Mouse (Mus musculus) midbrain, postnatal 0 days (tissue): ENCODE results near the gene Wfdc11. TPM values are rescaled to one million over a fixed set of nuclear protein-coding genes. Genes with fewer than 3 reads are reported as not detected.
"Not testable (repeated sequence)": the region's sequence is repeated elsewhere in the genome, so short reads cannot be mapped to it uniquely, and the experiment has no call there.

ENCODE experiments used
- ATAC-seq: fragments of 200-750 bp; cut with Nextera tagmentation; 2 replicates; pipeline ENCODE4 v1.8.0; 2017; ENCODE audit warnings: moderate number of reproducible peaks, mild to moderate bottlenecking, moderate TSS enrichment, moderate library complexity; ENCODE audit not compliant: low FRiP score
- DNase-seq: peaks from one replicate; pipeline ENCODE4 v3.0.0-alpha.2; 2015; ENCODE audit warnings: low spot score
- H3K27ac ChIP-seq: fragments of 300-500 bp; sonication (generic); 2 replicates; pipeline ENCODE4 v1.5.1; 2014; ENCODE audit warnings: low read depth, mild to moderate bottlenecking, low read length, mixed read lengths
- H3K27me3 ChIP-seq: fragments of 300-500 bp; sonication (generic); 2 replicates; pipeline ENCODE4 v1.6.1; 2014; ENCODE audit warnings: low read length, control low read depth, mixed read lengths; ENCODE audit not compliant: insufficient read depth
- H3K36me3 ChIP-seq: fragments of 300-500 bp; sonication (generic); 2 replicates; pipeline ENCODE4 v1.6.1; 2014; ENCODE audit warnings: low read length, control low read depth, mixed read lengths; ENCODE audit not compliant: insufficient read depth
- H3K4me1 ChIP-seq: fragments of 300-500 bp; sonication (generic); 2 replicates; pipeline ENCODE4 v1.6.1; 2014; ENCODE audit warnings: mild to moderate bottlenecking, control low read depth, antibody characterized with exemption, low read length, mixed read lengths; ENCODE audit not compliant: insufficient read depth
- H3K4me2 ChIP-seq: fragments of 300-500 bp; sonication (generic); 2 replicates; pipeline ENCODE4 v1.6.1; 2014; ENCODE audit warnings: low read depth, mild to moderate bottlenecking, low read length, mixed read lengths; ENCODE audit not compliant: poor library complexity, severe bottlenecking
- H3K4me3 ChIP-seq: fragments of 300-500 bp; sonication (generic); 2 replicates; pipeline ENCODE4 v1.5.1; 2014; ENCODE audit warnings: low read depth, mild to moderate bottlenecking, low read length, moderate library complexity
- H3K9ac ChIP-seq: fragments of 300-500 bp; sonication (generic); replicated peaks from 2 replicates; pipeline ENCODE4 v1.6.1; 2014; ENCODE audit warnings: mild to moderate bottlenecking, low read length, moderate library complexity, mixed read lengths; ENCODE audit not compliant: poor library complexity, severe bottlenecking
- H3K9me3 ChIP-seq: fragments of 300-500 bp; sonication (generic); 2 replicates; pipeline ENCODE4 v1.6.1; 2016; ENCODE audit warnings: low read length, control low read depth
- CTCF ChIP-seq: IDR thresholded peaks from 2 replicates; pipeline ENCODE4 v1.5.1; 2016; ENCODE audit warnings: antibody characterized with exemption, mild to moderate bottlenecking
- WGBS: fragments of 180-500 bp; shearing (Covaris S2); extraction: QIAGEN DNeasy Blood & Tissue Kit; methylation state at CpG from one replicate; pipeline ENCODE4 v1.1.7; 2014; 5-methylcytosine and 5-hydroxymethylcytosine counted together
- polyA plus RNA-seq: library from polyadenylated mRNA; unstranded; fragments of >200 nt; fragmentation: Nextera tagmentation; extraction: Ambion mirVana; gene quantifications from 2 replicates; pipeline ENCODE4 v1.2.1, GENCODE M21; 2015
- total RNA-seq: library from RNA; depleted of rRNA; stranded (reverse); fragments of >200 nt; gene quantifications from 2 replicates; pipeline ENCODE4 v1.2.3, GENCODE M21; 2014; rRNA removed

Wfdc11 gene
- total RNA-seq (not detected in 2 replicates), polyA plus RNA-seq (not detected in 2 replicates)

GRCm38 (mm10) chr2:164673987-164674386 lies at the start of gene Wfdc11:
Gene Wfdc11 (minus strand): TSS chr2:164674087.
- Histone ChIP-seq H3K4me1 (no peaks in the 10 kb centered on the region), H3K9ac (no peak within 1 kb of the TSS), H3K36me3 (no peaks in the 10 kb centered on the region), H3K4me2 (no peak within 1 kb of the TSS), H3K9me3 (no peaks in the 10 kb centered on the region), H3K4me3 (no peak within 1 kb of the TSS), H3K27me3 (no peaks in the 10 kb centered on the region), H3K27ac (no peak within 1 kb of the TSS)
- TF ChIP-seq CTCF, result no peak
- no peak for DNase-seq
- 85% methylated on average over 7 of the region's 7 CpGs for whole genome bisulfite sequencing
- ATAC-seq, result no peak

DNA sequence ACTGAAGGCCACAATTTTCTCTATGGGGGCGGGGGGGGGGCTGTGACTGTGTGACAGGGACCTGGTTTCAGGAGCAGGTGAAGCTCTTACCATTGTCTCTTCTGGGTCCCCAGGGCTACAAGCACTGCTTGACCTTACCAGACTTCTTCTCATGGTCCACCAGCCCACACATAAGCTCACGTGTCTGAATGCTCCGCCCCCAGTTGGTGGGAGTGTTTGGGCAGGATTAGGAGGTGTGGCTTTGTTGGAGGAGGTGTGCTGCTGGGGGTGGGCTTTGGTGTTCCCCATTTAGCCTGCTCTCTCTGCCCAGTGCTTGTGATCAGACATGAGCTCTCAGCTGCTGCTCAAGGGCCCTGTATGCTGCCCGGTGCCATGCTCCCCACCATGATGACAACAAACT lies 49.4 kb upstream of the Wfdc11 start:
- Histone ChIP-seq H3K9me3 (no peaks in the 10 kb centered on the region), H3K4me3 (no peak overlapping the region), H3K4me1 (no peaks in the 10 kb centered on the region), H3K4me2 (no peak overlapping the region), H3K36me3 (no peaks in the 10 kb centered on the region), H3K27ac (no peak overlapping the region), H3K9ac (no peak overlapping the region), H3K27me3 (no peaks in the 10 kb centered on the region; the same call in 1 of the 2 replicates)
- 63% methylated on average over 4 of the region's 4 CpGs for WGBS
- ATAC-seq (no peak), DNase-seq (no peak)
- no peak for TF ChIP-seq CTCF

GRCm38 (mm10) chr2:164716194-164716786 lies 42.4 kb upstream of the Wfdc11 start:
- H3K9me3 ChIP-seq, H3K4me2 ChIP-seq, H3K4me3 ChIP-seq, H3K27ac ChIP-seq, H3K4me1 ChIP-seq, H3K27me3 ChIP-seq, H3K36me3 ChIP-seq, ATAC-seq, DNase-seq, H3K9ac ChIP-seq: not testable (repeated sequence)
- WGBS, result 91% methylated on average over 20 of the region's 23 CpGs

DNA sequence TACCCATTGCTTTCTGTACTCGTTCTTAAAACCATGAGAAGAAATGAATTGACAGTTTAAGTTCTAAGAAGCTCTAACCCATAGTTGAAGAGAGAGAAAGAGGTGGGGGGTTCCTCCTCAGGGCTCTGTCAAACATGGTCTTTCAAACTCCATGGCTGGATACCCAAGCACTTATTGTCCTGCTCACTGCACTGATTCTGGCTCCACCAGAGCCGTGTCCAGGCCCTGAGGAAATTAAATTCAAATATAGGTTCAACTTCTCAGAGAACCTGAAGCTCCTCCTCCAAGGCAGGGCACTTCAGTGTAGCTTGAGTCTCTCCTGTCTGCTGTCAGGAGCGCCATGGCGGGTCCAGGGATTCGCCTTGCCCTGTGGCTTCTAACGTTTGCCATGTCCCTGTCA lies 41.1 kb upstream of the Wfdc11 start, which contains the start of gene Spint5:
Gene Spint5 (plus strand): TSS at position 301 of the 400 bp plus-strand sequence.
- no peak within 1 kb of the TSS for H3K4me2 ChIP-seq
- no peaks in the 10 kb centered on the region for H3K27me3 ChIP-seq
- no peak for DNase-seq
- H3K27ac ChIP-seq, result no peak within 1 kb of the TSS
- ATAC-seq, result no peak
- H3K36me3 ChIP-seq, result no peaks in the 10 kb centered on the region
- H3K4me1 ChIP-seq, result no peaks in the 10 kb centered on the region
- H3K4me3 ChIP-seq, result no peak within 1 kb of the TSS
- no peak for TF ChIP-seq CTCF
- no peak within 1 kb of the TSS for H3K9ac ChIP-seq
- 85% methylated on average over 6 of the region's 6 CpGs for WGBS
- no peaks in the 10 kb centered on the region for H3K9me3 ChIP-seq

DNA sequence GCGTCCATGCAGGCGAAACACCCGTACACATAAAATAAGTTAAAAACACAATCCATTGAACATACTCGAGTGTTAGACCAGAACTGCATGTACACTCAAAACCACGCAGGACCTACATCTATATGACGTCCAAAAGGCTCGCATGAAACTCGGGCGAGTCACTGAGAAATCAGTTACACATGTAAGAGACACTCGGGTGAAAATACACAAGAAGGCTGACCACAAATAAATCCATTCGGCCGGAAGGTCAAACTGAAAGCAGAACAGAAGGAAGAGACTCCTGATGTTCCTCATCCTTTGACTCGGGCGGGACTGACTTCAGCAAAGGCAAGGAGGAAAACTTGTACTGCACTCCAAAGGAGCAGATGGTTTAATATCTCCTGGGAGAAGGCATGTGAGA lies 32.1 kb upstream of the Wfdc11 start:
- Histone ChIP-seq H3K4me2 (no peak overlapping the region), H3K9ac (no peak overlapping the region), H3K27me3 (no peaks in the 10 kb centered on the region), H3K27ac (no peak overlapping the region), H3K4me3 (no peak overlapping the region), H3K4me1 (no peaks in the 10 kb centered on the region), H3K36me3 (no peaks in the 10 kb centered on the region), H3K9me3 (no peaks in the 10 kb centered on the region)
- ATAC-seq (no peak), DNase-seq (no peak)
- TF ChIP-seq CTCF, result no peak
- 92% methylated on average over 14 of the region's 14 CpGs for WGBS

GRCm38 (mm10) chr2:164705328-164705727 lies 31.4 kb upstream of the Wfdc11 start:
- no peak overlapping the region for H3K4me3 ChIP-seq
- DNase-seq (no peak), ATAC-seq (no peak)
- H3K27me3 ChIP-seq, result no peaks in the 10 kb centered on the region
- H3K36me3 ChIP-seq, result no peaks in the 10 kb centered on the region
- no peaks in the 10 kb centered on the region for H3K4me1 ChIP-seq
- H3K9ac ChIP-seq, result no peak overlapping the region
- no peak for TF ChIP-seq CTCF
- 88% methylated on average over 6 of the region's 6 CpGs for WGBS
- H3K9me3 ChIP-seq, result no peaks in the 10 kb centered on the region
- no peak overlapping the region for H3K27ac ChIP-seq
- no peak overlapping the region for H3K4me2 ChIP-seq
